Mouse (Mus musculus) urinary bladder, postnatal 10 days (tissue): ENCODE measurements around the gene Cnot2.
"Not testable (repeated sequence)": the region's sequence is repeated elsewhere in the genome, so short reads cannot be mapped to it uniquely, and the experiment has no call there.

Experiments used
- DNase-seq: peaks from one replicate; pipeline ENCODE4 v3.0.0; 2022; ENCODE audit warnings: low spot score

Cnot2 gene

DNA sequence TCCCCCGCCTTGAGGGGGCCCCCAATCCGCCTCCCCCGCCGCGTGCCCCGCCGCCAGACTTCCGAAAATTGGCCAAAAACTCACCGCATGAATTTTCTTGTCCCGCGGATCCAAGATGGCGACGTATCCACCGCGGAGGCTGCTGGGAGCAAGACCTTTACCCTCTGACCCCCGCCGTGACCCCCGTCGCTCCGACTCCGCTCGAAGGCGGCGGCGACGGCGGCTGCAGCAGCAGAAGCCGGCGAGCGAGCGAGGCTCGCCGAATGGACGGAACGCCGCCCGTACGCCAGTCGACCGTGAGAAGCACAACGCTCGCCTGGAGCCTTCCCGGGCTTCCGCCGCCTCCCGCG lies at the start of gene Cnot2:
TSS of gene Cnot2 (minus strand) at position 143 of the 350 bp plus-strand sequence.
- peak; percentile 71 for DNase-seq

DNA sequence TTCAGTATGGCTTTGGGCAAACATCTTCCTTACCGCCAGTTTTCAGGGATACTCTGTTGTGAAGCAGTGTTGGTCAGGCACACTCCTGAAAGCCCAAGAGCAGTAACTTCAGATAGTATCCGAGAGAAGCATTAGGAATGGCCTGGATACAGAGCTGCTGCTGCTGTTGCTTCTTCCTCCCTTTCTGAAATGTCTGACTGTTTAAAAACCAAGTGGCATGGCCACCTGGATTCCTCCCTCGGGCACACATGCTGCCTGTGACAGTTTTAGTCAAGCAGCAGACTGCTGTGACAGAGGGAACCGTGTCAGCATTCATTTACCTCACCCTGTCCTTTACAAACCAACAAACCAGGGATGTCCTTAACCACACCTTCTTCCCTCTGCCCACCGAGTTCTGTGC lies 47.6 kb upstream of the Cnot2 start:
- no peak for DNase-seq

GRCm38 (mm10) chr10:116626009-116626408 lies 44.7 kb upstream of the Cnot2 start:
- DNase-seq, result no peak

DNA sequence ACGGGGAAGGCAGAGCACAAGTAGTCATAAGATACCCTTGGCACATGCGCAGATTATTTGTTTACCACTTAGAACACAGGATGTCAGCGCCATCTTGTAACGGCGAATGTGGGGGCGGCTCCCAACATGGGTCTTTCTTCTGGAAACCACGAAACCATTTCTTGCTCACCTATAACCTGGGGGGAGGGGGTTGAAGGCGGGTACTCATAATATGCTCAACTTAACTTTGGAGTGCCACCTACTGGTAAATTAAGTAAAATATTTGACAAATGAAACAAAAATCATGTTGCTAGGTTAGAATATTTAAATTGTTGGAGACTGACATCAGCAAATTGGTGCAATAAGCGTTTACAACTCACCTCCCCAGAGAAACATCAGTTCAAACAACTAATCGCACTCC lies 31.9 kb upstream of the Cnot2 start:
- not testable (repeated sequence) for DNase-seq

- no peak for DNase-seq
These were observed 23.5 kb upstream of the Cnot2 start for GRCm38 (mm10) chr10:116604905-116605162.

- no peak for DNase-seq
These were observed 23.0 kb upstream of the Cnot2 start for GRCm38 (mm10) chr10:116604081-116604904.

GRCm38 (mm10) chr10:116599056-116599850 lies 17.9 kb upstream of the Cnot2 start:
- DNase-seq, result no peak

GRCm38 (mm10) chr10:116582738-116583137 lies 1.4 kb upstream of the Cnot2 start:
- DNase-seq, result no peak

GRCm38 (mm10) chr10:116581719-116582481 lies 589 bp upstream of the Cnot2 start:
- DNase-seq, result no peak

GRCm38 (mm10) chr10:116580591-116581358 lies 536 bp downstream of the Cnot2 start:
- DNase-seq, result no peak

GRCm38 (mm10) chr10:116579478-116579877 lies 1.8 kb downstream of the Cnot2 start:
- DNase-seq, result no peak

DNA sequence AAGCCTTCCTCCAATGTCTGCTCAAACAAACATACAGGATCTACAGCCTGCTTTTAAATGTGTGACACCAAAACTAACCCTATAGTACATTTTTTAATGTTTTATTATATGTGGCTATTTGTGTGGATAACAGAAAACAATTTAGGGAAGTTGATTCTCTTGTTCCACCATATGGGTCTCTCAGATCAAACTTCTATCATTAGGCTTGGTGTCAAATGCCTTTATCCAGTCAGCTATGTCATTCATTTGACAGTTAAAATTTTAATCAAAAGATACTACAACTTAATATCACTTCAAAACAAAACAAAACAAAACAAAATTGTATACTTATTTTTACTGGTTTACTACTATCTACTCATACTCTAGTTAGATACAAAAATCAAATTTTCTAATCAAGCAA lies 2.9 kb downstream of the Cnot2 start:
- no peak for DNase-seq

GRCm38 (mm10) chr10:116577181-116577580 lies 4.1 kb downstream of the Cnot2 start:
- no peak for DNase-seq

GRCm38 (mm10) chr10:116576071-116576470 lies 5.2 kb downstream of the Cnot2 start:
- DNase-seq, result not testable (repeated sequence)

DNA sequence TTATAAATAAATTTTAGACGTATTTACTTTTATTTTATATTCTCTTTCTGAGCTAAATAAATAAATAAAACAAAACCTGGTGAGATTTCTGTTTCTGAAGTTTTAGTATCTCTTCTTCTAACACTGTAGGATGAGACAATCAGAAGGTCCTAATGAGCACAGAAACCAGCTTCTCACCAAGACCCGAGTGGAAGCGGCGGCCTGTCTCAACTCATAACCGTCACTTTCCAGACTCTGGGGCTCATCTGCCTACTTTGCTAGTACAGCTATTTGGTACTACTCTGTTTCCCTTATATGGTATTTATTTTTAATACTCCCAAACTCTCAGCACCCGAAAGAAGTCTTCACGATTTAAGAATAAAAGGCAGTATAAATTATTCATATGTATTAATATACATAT lies 10.8 kb downstream of the Cnot2 start:
- no peak for DNase-seq

GRCm38 (mm10) chr10:116568539-116568938 lies 12.8 kb downstream of the Cnot2 start:
- DNase-seq, result no peak

- no peak for DNase-seq
These were observed 13.6 kb downstream of the Cnot2 start for GRCm38 (mm10) chr10:116567491-116568405.

GRCm38 (mm10) chr10:116566492-116566891 lies 14.8 kb downstream of the Cnot2 start:
- not testable (repeated sequence) for DNase-seq

DNA sequence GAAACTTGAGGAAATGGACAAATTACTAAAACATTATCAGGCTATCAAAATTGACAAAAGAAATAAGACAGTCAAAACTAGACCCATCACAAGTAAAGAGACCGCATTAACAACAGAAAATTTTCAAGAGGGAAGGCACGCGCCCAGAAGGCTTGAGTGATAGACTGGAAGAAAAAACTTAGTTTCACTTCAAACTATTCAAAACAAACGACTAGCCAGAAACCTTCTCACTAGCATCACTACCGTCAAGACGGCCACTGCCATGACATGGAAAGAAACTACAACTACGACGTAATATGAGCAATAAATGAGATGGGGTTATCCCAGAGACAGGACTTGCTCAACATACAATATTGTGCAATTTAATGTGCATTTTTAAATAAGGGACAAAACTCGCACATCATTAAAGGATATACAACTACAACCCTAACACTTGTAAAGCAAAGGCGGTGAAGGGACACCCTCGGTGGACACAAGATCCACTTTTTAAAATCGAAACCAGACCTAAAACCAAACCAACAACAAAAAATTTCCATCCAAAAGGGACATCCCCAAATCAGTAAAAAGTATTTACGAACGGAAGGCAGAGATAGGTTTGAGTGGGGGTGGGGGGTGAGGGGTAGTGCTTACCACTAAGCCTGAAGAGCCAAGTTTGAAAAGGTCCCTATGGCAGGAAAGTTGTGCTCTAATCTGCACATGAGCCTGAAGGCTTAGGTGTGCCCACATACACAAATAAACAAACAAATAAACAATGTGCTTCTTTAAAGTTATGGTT lies 16.3 kb downstream of the Cnot2 start:
- DNase-seq, result no peak
